Comparison of ENCODE assay signal across 8 mouse cellular contexts in the genomic region with DNA sequence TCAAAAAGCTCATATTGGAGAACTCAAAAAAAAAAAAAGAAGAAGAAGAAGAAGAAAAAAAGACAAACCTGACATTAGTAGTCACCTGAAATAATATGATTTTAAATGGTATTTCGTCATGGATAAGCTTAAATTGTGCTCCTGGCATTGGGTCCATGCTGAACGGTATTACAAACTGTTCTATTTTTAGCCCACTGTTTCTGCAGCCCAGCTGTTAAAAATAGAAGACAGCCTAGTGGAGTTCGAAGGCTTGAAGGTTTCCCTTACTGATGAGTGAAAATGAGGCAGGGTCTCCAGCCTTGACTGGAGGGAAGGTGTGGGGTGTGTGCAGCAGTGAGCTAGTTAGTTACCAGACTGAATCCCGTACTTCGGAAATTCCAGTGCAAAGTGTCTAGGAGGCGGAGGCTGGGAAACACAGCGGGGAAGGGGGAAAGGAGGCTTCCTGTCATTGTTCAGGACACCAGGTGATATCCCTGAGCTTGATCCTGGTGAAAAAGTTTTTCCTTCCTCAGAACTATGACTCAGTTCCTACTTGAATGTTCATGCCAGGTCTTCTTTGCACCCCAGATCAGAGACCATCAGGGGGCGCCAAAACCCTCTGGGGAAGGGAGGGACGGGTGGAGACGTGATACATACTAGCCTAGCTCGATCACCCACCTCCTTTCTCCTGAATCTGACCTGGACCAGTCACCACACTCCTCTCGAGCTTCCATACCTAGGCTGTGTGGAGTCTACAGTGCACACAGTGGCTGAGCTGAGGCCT.
A peak's percentile ranks its signal among the peaks of the same experiment; 100 is the strongest.
DNase-seq lines count a peak whose midpoint lies in the region; ATAC-seq and TF ChIP-seq lines count a peak whose summit lies in the region.

No protein-coding gene starts in this region.

- no peak overlapping the region for H3K4me3 ChIP-seq in forebrain, embryonic 14.5 days (ENCODE audit: low read depth, low read length)
- H3K4me3 ChIP-seq in forebrain, embryonic 12.5 days (replicated peaks), result no peak overlapping the region
- H3K4me3 ChIP-seq in bone marrow, adult 2 months (replicated peaks; ENCODE audit: control insufficient read depth, low read depth, low read length), result no peak overlapping the region
- no peak overlapping the region for H3K4me3 ChIP-seq in intestine, embryonic 14.5 days (ENCODE audit: low read depth, low read length)
- H3K4me3 ChIP-seq in liver, adult 2 months (ENCODE audit: insufficient read depth, low read depth, low read length), result no peak overlapping the region
- H3K4me3 ChIP-seq in olfactory bulb, adult 2 months (ENCODE audit: insufficient read depth, low read depth, low read length), result no peak overlapping the region

- no peaks in the 10 kb centered on the region for H3K9me3 ChIP-seq in forebrain, embryonic 14.5 days (replicated peaks; ENCODE audit: control insufficient read depth, low read length)
- H3K9me3 ChIP-seq in forebrain, embryonic 12.5 days, result no peaks in the 10 kb centered on the region
- H3K9me3 ChIP-seq in intestine, embryonic 14.5 days (ENCODE audit: control insufficient read depth, low read length), result no peaks in the 10 kb centered on the region

- ATAC-seq in forebrain, embryonic 14.5 days, result no peak
- ATAC-seq in forebrain, embryonic 12.5 days (ENCODE audit: low FRiP score), result no peak
- no peak; the same call in 1 of the 2 replicates for ATAC-seq in intestine, embryonic 14.5 days (replicated peaks; ENCODE audit: low FRiP score, low TSS enrichment, low read depth)

- WGBS in forebrain, embryonic 14.5 days, result 45% methylated on average over 12 of the region's 12 CpGs
- WGBS in forebrain, embryonic 12.5 days, result 48% methylated on average over 12 of the region's 12 CpGs
- 8% methylated on average over 12 of the region's 12 CpGs for WGBS in bone marrow, adult 2 months
- WGBS in intestine, embryonic 14.5 days, result 44% methylated on average over 12 of the region's 12 CpGs
- WGBS in liver, adult 2 months, result 24% methylated on average over 12 of the region's 12 CpGs
- WGBS in olfactory bulb, adult 2 months, result 26% methylated on average over 12 of the region's 12 CpGs

- no peak for TF ChIP-seq POLR2A in bone marrow, adult 2 months (IDR thresholded peaks at IDR 0.05; ENCODE audit: borderline replicate concordance, control insufficient read depth, low read depth, low read length)
- no peak for TF ChIP-seq POLR2A in liver, adult 2 months (IDR thresholded peaks at IDR 0.05; ENCODE audit: extremely low read depth, insufficient read depth, low read length)
- no peak for TF ChIP-seq POLR2A in olfactory bulb, adult 2 months (IDR thresholded peaks at IDR 0.05; ENCODE audit: insufficient read depth, low read depth, low read length)

- H3K36me3 ChIP-seq in forebrain, embryonic 14.5 days (ENCODE audit: control insufficient read depth, insufficient read depth, low read length), result no peaks in the 10 kb centered on the region
- no peaks in the 10 kb centered on the region for H3K36me3 ChIP-seq in forebrain, embryonic 12.5 days (replicated peaks)
- H3K36me3 ChIP-seq in intestine, embryonic 14.5 days (ENCODE audit: control insufficient read depth, insufficient read depth, low read length), result no peaks in the 10 kb centered on the region
- no peaks in the 10 kb centered on the region for H3K36me3 ChIP-seq in liver, adult 2 months (ENCODE audit: control insufficient read depth, insufficient read depth, low read length)

- H3K79me2 ChIP-seq in liver, adult 2 months (ENCODE audit: control insufficient read depth, insufficient read depth, low read length), result no peaks in the 10 kb centered on the region

- no peak overlapping the region for H3K27ac ChIP-seq in forebrain, embryonic 14.5 days (ENCODE audit: low read depth, low read length)
- no peak overlapping the region for H3K27ac ChIP-seq in forebrain, embryonic 12.5 days
- no peak overlapping the region for H3K27ac ChIP-seq in bone marrow, adult 2 months (ENCODE audit: control insufficient read depth, insufficient read depth, low read depth, low read length, poor library complexity)
- H3K27ac ChIP-seq in intestine, embryonic 14.5 days (ENCODE audit: low read depth), result no peak overlapping the region
- no peak overlapping the region for H3K27ac ChIP-seq in liver, adult 2 months (replicated peaks; ENCODE audit: insufficient read depth, low read depth, low read length)
- H3K27ac ChIP-seq in olfactory bulb, adult 2 months (ENCODE audit: insufficient read depth, low read depth, low read length), result no peak overlapping the region

- peak; percentile 54; the same call in 1 of the 2 replicates for TF ChIP-seq CTCF in bone marrow, adult 2 months (IDR thresholded peaks at IDR 0.05; ENCODE audit: control insufficient read depth, insufficient read depth, low read length)
- TF ChIP-seq CTCF in liver, adult 2 months (IDR thresholded peaks at IDR 0.05; ENCODE audit: low read depth, low read length), result peak; percentile 82
- 0 out of 2 replicates have a peak, but pooled peaks have one; percentile 16 for TF ChIP-seq CTCF in olfactory bulb, adult 2 months (IDR thresholded peaks at IDR 0.05; ENCODE audit: insufficient read depth, low read depth, low read length)

- H3K27me3 ChIP-seq in forebrain, embryonic 14.5 days (replicated peaks; ENCODE audit: control insufficient read depth, insufficient read depth, low read length), result no peaks in the 10 kb centered on the region
- H3K27me3 ChIP-seq in forebrain, embryonic 12.5 days, result no peaks in the 10 kb centered on the region
- H3K27me3 ChIP-seq in intestine, embryonic 14.5 days (replicated peaks; ENCODE audit: control insufficient read depth, insufficient read depth, low read length), result no peaks in the 10 kb centered on the region
- no peaks in the 10 kb centered on the region for H3K27me3 ChIP-seq in liver, adult 2 months (ENCODE audit: control insufficient read depth, insufficient read depth, low read length)

- DNase-seq in forebrain, embryonic 14.5 days (ENCODE audit: low spot score), result peak; percentile 22
- peak; percentile 71 to 73 for DNase-seq in gastrocnemius, adult 8-10 months (ENCODE audit: low spot score in 2 of 2)
- peak; percentile 62 for DNase-seq in intestine, embryonic 14.5 days (ENCODE audit: low spot score)
- peak; percentile 34 for DNase-seq in liver, adult 2 months (ENCODE audit: extremely low read depth, low read depth, low spot score)
- peak; percentile 14 to 70 for DNase-seq in thymus, postnatal 10 days (ENCODE audit: low spot score in 2 of 2)

- H3K4me1 ChIP-seq in forebrain, embryonic 14.5 days (ENCODE audit: control insufficient read depth, insufficient read depth, low read length), result no peaks in the 10 kb centered on the region
- no peaks in the 10 kb centered on the region for H3K4me1 ChIP-seq in forebrain, embryonic 12.5 days
- no peaks in the 10 kb centered on the region; the same call in 1 of the 2 replicates for H3K4me1 ChIP-seq in bone marrow, adult 2 months (ENCODE audit: control insufficient read depth, insufficient read depth, low read length)
- H3K4me1 ChIP-seq in intestine, embryonic 14.5 days (replicated peaks; ENCODE audit: control insufficient read depth, insufficient read depth, low read length), result peaks cover 6% of the 10 kb centered on the region; the same call in 1 of the 2 replicates
- no peaks in the 10 kb centered on the region for H3K4me1 ChIP-seq in liver, adult 2 months (ENCODE audit: control insufficient read depth, insufficient read depth, low read length)
- peaks cover 21% of the 10 kb centered on the region for H3K4me1 ChIP-seq in olfactory bulb, adult 2 months (ENCODE audit: control insufficient read depth, insufficient read depth, low read length)

- no peak overlapping the region for H3K9ac ChIP-seq in forebrain, embryonic 14.5 days (ENCODE audit: low read length)
- H3K9ac ChIP-seq in forebrain, embryonic 12.5 days, result no peak overlapping the region
- no peak overlapping the region for H3K9ac ChIP-seq in intestine, embryonic 14.5 days (ENCODE audit: low read length)
- H3K9ac ChIP-seq in liver, adult 2 months (ENCODE audit: low read depth, low read length), result no peak overlapping the region

- H3K4me2 ChIP-seq in forebrain, embryonic 14.5 days (ENCODE audit: low read length), result no peak overlapping the region
- H3K4me2 ChIP-seq in forebrain, embryonic 12.5 days, result no peak overlapping the region
- 0 out of 2 replicates have a peak overlapping the region, but pooled peaks have one; percentile 3 for H3K4me2 ChIP-seq in intestine, embryonic 14.5 days (ENCODE audit: low read length)

Comparison
In these comparisons a context has a peak if more than half of its experiments do, and no peak if none do; other contexts are left out.
1. DNase-seq: peak in every context shown above with its lines; median percentile 72 in gastrocnemius, adult 8-10 months; 62 in intestine, embryonic 14.5 days; 42 in thymus, postnatal 10 days; 34 in liver, adult 2 months; 22 in forebrain, embryonic 14.5 days.
2. CTCF ChIP-seq: peak in every context shown above with its lines; median percentile 82 in liver, adult 2 months; 54 in bone marrow, adult 2 months; 16 in olfactory bulb, adult 2 months.